Mouse (Mus musculus) kidney, embryonic 16.5 days (tissue): Measurements from ENCODE around the gene Rogdi. TPM values are rescaled to one million over a fixed set of nuclear protein-coding genes. Genes with fewer than 3 reads are reported as not detected.

Source experiments
- ATAC-seq: fragments of 200-750 bp; cut with Nextera tagmentation; 2 replicates; pipeline ENCODE4 v1.8.0; 2017; ENCODE audit warnings: moderate TSS enrichment; ENCODE audit not compliant: low FRiP score, low TSS enrichment
- H3K27ac ChIP-seq: fragments of 300-500 bp; sonication (generic); 2 replicates; pipeline ENCODE4 v1.5.1; 2014; ENCODE audit warnings: low read length
- H3K27me3 ChIP-seq: fragments of 300-500 bp; sonication (generic); 2 replicates; pipeline ENCODE4 v1.6.1; 2014; ENCODE audit warnings: low read length, control low read depth, mixed read lengths; ENCODE audit not compliant: insufficient read depth
- H3K36me3 ChIP-seq: fragments of 300-500 bp; sonication (generic); 2 replicates; pipeline ENCODE4 v1.6.1; 2014; ENCODE audit warnings: low read length, control low read depth, mixed read lengths; ENCODE audit not compliant: insufficient read depth
- H3K4me1 ChIP-seq: fragments of 300-500 bp; sonication (generic); 2 replicates; pipeline ENCODE4 v1.6.1; 2014; ENCODE audit warnings: low read length, control low read depth, mixed read lengths; ENCODE audit not compliant: insufficient read depth
- H3K4me2 ChIP-seq: fragments of 300-500 bp; sonication (generic); replicated peaks from 2 replicates; pipeline ENCODE4 v1.6.1; 2014; ENCODE audit warnings: low read depth, low read length
- H3K4me3 ChIP-seq: fragments of 300-500 bp; sonication (generic); 2 replicates; pipeline ENCODE4 v1.5.1; 2014; ENCODE audit warnings: mild to moderate bottlenecking, low read length
- H3K9ac ChIP-seq: fragments of 300-500 bp; sonication (generic); replicated peaks from 2 replicates; pipeline ENCODE4 v1.6.1; 2014; ENCODE audit warnings: low read length
- H3K9me3 ChIP-seq: fragments of 300-500 bp; sonication (generic); 2 replicates; pipeline ENCODE4 v1.6.1; 2016; ENCODE audit warnings: low read length, control low read depth
- WGBS: fragments of 180-500 bp; shearing (Covaris S2); extraction: QIAGEN DNeasy Blood & Tissue Kit; methylation state at CpG from one replicate; pipeline ENCODE4 v1.1.7; 2014; 5-methylcytosine and 5-hydroxymethylcytosine counted together
- polyA plus RNA-seq: library from polyadenylated mRNA; unstranded; fragments of >200 nt; fragmentation: Nextera tagmentation; extraction: Ambion mirVana; gene quantifications from 2 replicates; pipeline ENCODE4 v1.2.1, GENCODE M21; 2015

Rogdi gene
- polyA plus RNA-seq: 117 and 123 TPM in 2 replicates

DNA sequence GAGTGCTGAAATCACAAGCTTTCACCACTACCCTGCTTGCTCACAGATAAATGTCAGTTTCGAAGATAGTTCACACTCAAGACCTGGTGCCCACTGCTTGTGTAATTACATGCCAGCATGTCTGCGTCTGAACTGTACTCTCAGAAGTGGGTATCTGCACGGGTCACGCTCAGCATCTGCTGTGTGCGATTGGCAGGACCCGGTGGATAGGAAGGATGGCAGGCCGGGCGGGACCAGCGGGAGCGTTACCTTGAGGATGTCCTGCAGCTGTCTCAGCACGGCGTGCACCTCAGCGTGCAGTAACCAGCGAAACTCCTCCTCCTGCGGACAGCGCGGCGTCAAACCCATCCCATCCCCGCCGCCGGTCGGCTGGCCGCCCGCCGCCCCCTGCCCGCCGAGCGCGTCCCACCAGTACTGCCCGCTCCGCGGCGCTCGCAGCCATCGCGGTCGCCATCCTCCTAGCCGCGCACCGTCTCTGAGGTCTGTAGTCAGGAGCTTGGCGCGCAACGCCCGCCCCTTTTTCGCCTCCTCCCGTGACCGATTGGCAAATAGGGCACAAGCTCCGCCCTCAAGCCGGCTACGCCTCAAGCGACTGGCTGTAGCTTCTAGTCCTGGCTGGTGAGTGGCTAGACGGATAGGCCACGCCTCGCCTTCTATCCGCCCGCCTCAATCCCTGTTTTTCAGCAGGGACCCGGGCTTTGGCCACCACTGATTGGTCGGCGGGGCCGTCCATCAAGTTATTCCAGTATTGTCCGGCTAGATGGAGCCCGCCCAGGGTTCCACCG is at the start of gene Rogdi:
Rogdi (minus strand) TSS at position 500 of the 785 bp plus-strand sequence.
- no peaks in the 10 kb centered on the region for H3K27me3 ChIP-seq
- peaks cover 32% of the 10 kb centered on the region for H3K36me3 ChIP-seq
- peak; percentile 99 for ATAC-seq
- peak within 1 kb of the TSS; percentile 78 for H3K4me3 ChIP-seq
- H3K9ac ChIP-seq: peak within 1 kb of the TSS; percentile 75
- peak within 1 kb of the TSS; percentile 90 for H3K4me2 ChIP-seq
- peaks cover 13% of the 10 kb centered on the region for H3K4me1 ChIP-seq
- under 1% methylated on average over 62 of the region's 63 CpGs for WGBS
- no peaks in the 10 kb centered on the region for H3K9me3 ChIP-seq
- H3K27ac ChIP-seq: peak within 1 kb of the TSS; percentile 78

DNA sequence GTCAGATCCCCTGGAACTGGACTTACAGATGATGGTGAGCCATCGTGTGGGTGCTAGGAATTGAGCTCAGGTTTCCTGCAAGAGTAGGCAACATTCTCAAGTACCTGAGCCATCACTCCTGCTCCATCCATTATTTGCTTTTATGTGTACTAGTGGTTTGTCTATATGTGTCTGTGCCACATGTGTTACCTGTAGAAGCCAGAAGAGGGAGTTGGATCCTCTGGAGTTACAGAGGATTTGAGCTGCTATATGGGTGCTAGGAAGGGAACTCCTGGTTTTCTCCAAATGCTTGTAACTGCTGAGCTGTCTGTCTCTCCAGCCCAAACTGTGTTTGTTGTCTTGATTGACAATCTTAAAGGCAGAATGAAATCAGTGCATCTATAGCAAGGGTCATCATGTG is 44.8 kb upstream of the Rogdi start:
- Histone ChIP-seq H3K4me1 (no peaks in the 10 kb centered on the region), H3K9me3 (no peaks in the 10 kb centered on the region), H3K4me2 (no peak overlapping the region), H3K27ac (no peak overlapping the region), H3K36me3 (peaks cover 47% of the 10 kb centered on the region), H3K9ac (no peak overlapping the region), H3K4me3 (no peak overlapping the region), H3K27me3 (no peaks in the 10 kb centered on the region)
- ATAC-seq: no peak
- WGBS: 97% methylated on average over 1 of the region's 1 CpGs

DNA sequence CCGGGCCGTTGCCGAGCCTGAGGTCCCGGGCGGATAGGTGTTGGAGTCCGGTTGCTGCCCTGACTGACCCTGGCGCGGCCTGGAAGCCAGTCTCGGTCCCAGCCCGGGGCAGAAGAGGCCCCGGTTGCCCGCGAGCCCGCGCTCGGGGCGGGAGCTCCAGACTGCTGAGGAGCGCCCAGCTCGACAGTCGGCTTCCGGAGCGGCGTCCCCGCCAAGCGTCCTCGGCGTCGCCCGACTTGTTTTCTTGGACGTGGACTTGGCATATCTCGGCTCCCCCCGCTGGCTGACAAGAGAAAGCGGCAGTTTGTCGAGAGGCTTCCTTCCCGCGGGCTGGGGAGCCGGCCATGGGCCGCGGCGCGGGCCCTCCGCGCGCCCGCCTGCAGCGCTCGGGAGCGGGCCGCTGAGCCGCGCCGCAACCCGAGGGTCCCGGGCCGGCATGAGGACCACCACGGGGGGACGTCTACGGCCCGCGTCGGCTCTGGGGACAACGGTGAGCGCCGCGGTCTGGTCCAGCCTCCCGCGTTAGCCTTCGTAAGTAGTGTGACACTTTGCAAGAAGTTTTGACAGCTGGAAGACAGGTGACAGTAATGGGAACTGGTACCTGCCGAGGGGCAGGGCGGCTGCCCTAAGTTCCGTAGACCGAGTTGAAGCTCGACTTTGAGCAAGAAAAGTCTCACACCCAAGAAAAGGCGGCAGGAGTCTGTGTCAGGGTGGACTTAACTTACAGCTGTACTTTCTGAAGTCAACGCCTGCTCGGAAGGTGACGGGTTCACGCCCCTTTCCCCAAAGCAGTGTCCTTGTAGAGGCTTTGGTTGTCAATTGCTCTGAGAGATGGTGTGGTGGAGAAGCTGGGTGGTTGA is 37.1 kb upstream of the Rogdi start:
- Histone ChIP-seq H3K36me3 (peaks cover 26% of the 10 kb centered on the region), H3K9ac (peak overlapping the region; percentile 75), H3K4me3 (peak overlapping the region; percentile 78), H3K4me2 (peak overlapping the region; percentile 90), H3K9me3 (no peaks in the 10 kb centered on the region), H3K4me1 (peaks cover 18% of the 10 kb centered on the region), H3K27ac (peak overlapping the region; percentile 94), H3K27me3 (no peaks in the 10 kb centered on the region)
- peak; percentile 75 for ATAC-seq
- under 1% methylated on average over 75 of the region's 78 CpGs for WGBS

DNA sequence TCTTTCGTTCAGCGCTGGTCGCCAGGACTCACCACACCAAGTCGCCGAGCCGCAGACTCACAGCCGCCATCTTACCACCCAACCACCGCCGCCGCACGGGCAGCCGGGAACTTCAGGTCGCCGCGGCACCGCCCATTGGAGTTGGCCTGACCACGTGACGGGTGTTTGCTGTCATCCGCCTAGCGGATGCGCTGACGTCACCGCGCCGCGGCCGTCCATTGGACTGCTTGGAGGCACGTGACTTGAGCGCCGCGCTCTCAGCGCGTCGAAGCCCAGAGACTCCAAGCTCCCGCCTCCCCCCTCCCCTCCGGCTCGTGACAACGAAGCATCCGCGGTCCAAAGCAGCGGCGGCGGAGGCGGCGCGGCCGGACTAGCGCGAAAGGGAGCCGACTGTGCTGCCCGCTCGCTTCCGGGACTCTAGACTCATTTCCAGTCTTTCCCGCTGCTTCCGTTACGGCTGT is 36.5 kb upstream of the Rogdi start, which contains the start of the genes Glyr1 and Ubn1:
Glyr1 (minus strand) TSS at position 90 of the 461 bp plus-strand sequence.
Ubn1 (plus strand) TSS at position 284 of the 461 bp plus-strand sequence.
- WGBS: under 1% methylated on average over 51 of the region's 56 CpGs
- peak; percentile 99 for ATAC-seq

DNA sequence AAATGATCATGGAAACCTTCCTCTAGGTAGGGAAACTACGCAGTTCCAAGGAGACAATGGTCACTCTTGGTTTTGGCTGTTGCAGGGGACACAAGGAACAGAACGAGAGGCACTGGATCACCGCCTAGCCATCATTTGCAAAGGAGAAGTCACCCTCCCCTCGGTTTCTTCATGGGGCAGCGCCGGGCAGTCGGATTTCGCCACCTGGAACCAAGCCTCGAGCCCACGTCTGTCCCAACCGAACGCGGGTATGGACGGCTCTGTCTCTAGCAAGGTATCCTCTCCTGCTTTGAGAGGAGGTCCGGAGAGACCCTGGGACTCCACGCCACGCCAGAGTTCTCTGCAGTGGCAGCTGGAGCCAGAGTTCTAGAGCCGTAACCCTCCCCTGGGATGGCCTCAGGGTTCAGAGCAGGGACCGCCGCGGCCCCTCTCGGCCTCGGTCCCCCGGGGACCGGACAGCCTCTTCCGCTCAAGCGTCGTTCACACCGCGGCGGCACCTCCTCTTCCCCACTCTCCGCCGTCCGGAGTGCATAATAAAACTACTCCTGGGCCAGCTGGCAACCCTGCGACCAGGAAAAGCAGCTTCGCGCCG is 35.9 kb upstream of the Rogdi start:
- Histone ChIP-seq H3K4me1 (peaks cover 18% of the 10 kb centered on the region), H3K27ac (peak overlapping the region; percentile 85), H3K9ac (peak overlapping the region; percentile 92), H3K27me3 (no peaks in the 10 kb centered on the region), H3K9me3 (no peaks in the 10 kb centered on the region), H3K4me3 (peak overlapping the region; percentile 78), H3K36me3 (peaks cover 30% of the 10 kb centered on the region), H3K4me2 (peak overlapping the region; percentile 71)
- ATAC-seq: peak; percentile 55
- WGBS: under 1% methylated on average over 38 of the region's 38 CpGs

More for the DNA sequence above, 36.5 kb upstream of the Rogdi start, which contains the start of the genes Glyr1 and Ubn1:
- Histone ChIP-seq H3K4me3 (peak within 1 kb of the TSS; percentile 78), H3K9ac (peak within 1 kb of the TSS; percentile 92), H3K9me3 (no peaks in the 10 kb centered on the region), H3K27me3 (no peaks in the 10 kb centered on the region), H3K27ac (peak within 1 kb of the TSS; percentile 94), H3K4me1 (peaks cover 18% of the 10 kb centered on the region), H3K4me2 (peak within 1 kb of the TSS; percentile 90), H3K36me3 (peaks cover 26% of the 10 kb centered on the region)

DNA sequence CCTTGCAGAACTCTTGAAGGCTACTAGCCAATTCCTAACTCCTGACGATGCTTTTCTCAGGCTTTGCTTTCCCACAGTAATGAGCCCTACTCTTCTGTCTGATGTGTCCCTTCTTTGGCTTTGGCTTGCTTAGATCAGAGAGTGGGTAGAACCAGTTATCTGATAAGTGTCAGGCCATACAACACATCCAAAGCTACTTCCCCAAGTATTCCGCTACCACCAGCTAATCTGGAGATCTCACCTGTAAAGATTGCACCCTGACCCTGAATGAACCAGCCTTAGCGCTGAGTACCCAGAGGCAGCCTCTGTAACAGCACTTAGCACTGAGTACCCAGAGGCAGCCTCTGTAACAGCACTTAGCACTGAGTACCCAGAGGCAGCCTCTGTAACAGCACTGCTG is 32.0 kb upstream of the Rogdi start:
- 96% methylated on average over 3 of the region's 3 CpGs for WGBS
- no peak for ATAC-seq
- Histone ChIP-seq H3K9me3 (no peaks in the 10 kb centered on the region), H3K36me3 (peaks cover 52% of the 10 kb centered on the region), H3K4me1 (peaks cover 9% of the 10 kb centered on the region), H3K27ac (no peak overlapping the region), H3K27me3 (no peaks in the 10 kb centered on the region), H3K4me3 (no peak overlapping the region), H3K9ac (no peak overlapping the region), H3K4me2 (no peak overlapping the region)

DNA sequence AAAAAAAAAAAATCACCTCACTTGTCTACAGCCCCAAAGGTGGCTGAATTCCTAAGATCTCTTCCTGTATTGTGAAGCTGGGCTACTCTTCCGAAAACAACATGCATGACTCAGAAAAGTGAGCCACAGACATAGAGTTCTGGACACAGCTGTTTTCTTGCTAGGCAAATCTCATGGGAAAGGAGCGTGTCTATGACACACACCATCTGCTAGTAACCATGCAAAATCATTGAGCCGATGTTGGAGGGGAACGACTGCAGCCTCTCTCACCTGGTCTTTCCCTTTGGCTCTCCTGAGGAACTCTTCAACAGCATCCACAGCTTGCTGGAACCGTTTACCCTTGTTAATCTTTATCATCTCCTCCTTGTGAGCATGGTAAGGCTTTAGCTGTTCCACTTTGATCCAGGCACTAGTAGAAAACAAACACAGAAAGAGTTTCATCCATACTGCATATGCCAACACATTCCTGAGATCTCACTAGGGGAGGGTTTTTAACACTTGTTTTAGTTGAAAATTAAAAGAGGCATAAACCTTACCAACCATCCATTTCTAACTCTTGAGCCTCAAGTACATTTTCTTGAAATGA is 23.4 kb upstream of the Rogdi start:
- H3K4me2 ChIP-seq: no peak overlapping the region
- no peak overlapping the region for H3K27ac ChIP-seq
- H3K4me3 ChIP-seq: no peak overlapping the region
- H3K9ac ChIP-seq: no peak overlapping the region
- ATAC-seq: no peak
- H3K36me3 ChIP-seq: peaks cover 72% of the 10 kb centered on the region
- no peaks in the 10 kb centered on the region for H3K4me1 ChIP-seq
- no peaks in the 10 kb centered on the region for H3K9me3 ChIP-seq
- WGBS: 79% methylated on average over 5 of the region's 5 CpGs
- H3K27me3 ChIP-seq: no peaks in the 10 kb centered on the region

DNA sequence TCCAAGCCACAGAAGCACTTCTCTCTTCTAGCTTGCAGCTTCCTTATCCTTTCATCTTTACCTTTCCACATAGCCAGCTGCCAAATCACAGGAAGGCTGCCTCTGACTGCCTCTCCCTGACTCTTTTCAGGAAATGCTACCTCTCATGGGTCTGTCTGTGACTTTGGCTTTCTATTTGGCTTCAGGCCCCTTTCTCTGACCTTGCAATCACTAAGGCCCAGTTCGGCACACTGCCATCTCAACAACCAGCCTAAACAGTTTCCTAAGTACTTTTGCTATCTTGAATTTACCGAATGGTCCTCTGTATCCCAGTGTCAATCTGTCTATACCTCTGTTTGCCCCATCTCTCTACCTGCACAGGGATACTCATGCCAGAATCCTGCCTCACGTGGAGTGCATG is 22.2 kb upstream of the Rogdi start:
- Histone ChIP-seq H3K27ac (no peak overlapping the region), H3K4me1 (no peaks in the 10 kb centered on the region), H3K9ac (no peak overlapping the region), H3K36me3 (peaks cover 73% of the 10 kb centered on the region), H3K4me2 (no peak overlapping the region), H3K4me3 (no peak overlapping the region), H3K9me3 (no peaks in the 10 kb centered on the region), H3K27me3 (no peaks in the 10 kb centered on the region)
- WGBS: 97% methylated on average over 3 of the region's 3 CpGs
- ATAC-seq: no peak

DNA sequence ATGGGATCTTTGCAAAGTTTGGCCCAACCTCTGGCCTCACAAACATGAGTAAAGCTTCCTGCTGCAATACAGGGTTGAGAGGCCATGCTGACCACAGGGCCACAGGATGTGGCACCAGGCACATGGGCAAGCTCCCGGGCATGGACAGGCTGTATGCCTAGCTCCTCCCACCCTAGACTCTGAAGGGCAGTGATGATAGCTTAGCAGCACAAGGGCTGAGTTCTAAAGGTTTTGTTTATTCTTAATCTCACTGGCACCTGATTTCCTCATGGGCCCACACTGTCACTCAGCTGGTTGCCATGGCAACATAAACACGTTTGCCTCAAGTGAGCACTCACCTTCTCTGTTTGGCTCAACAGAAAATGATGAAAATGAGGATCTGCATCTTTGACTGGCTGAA is 16.5 kb upstream of the Rogdi start:
- 70% methylated on average over 2 of the region's 2 CpGs for WGBS
- no peak overlapping the region for H3K27ac ChIP-seq
- H3K36me3 ChIP-seq: peaks cover 89% of the 10 kb centered on the region
- H3K27me3 ChIP-seq: no peaks in the 10 kb centered on the region
- H3K4me1 ChIP-seq: no peaks in the 10 kb centered on the region
- H3K4me3 ChIP-seq: no peak overlapping the region
- H3K4me2 ChIP-seq: no peak overlapping the region
- H3K9me3 ChIP-seq: no peaks in the 10 kb centered on the region
- H3K9ac ChIP-seq: no peak overlapping the region
- ATAC-seq: no peak
